Mouse (Mus musculus): ENCODE results near the gene Parp1. TPM values are rescaled to one million over a fixed set of nuclear protein-coding genes. Genes with fewer than 3 reads are reported as not detected.
"Not testable (repeated sequence)": the region's sequence is repeated elsewhere in the genome, so short reads cannot be mapped to it uniquely, and the experiment has no call there.

The Parp1 gene
- polyA plus RNA-seq, 1 experiment from 2014 or later, result 159 TPM

GRCm38 (mm10) chr1:180568248-180568647 lies 476 bp upstream of the Parp1 start:
- ATAC-seq (replicated peaks; ENCODE audit: low FRiP score), result peak; percentile 27; the same call in 1 of the 2 replicates
- Histone ChIP-seq H3K4me2 (peak overlapping the region; percentile 77), H3K27me3 (no peaks in the 10 kb centered on the region), H3K9ac (peak overlapping the region; percentile 82; the same call in 1 of the 2 replicates), H3K4me3 (replicated peaks) (peak overlapping the region; percentile 94), H3K27ac (peak overlapping the region; percentile 58; the same call in 1 of the 2 replicates), H3K36me3 (peaks cover 16% of the 10 kb centered on the region; the same call in 1 of the 2 replicates), H3K9me3 (replicated peaks) (no peaks in the 10 kb centered on the region), H3K4me1 (peaks cover 25% of the 10 kb centered on the region)
- 31% methylated on average over 7 of the region's 7 CpGs for WGBS

- peaks cover 25% of the 10 kb centered on the region for H3K4me1 ChIP-seq
- peak overlapping the region; percentile 94 for H3K27ac ChIP-seq
- H3K27me3 ChIP-seq, result no peaks in the 10 kb centered on the region
- ATAC-seq (replicated peaks; ENCODE audit: low FRiP score), result no peak
- WGBS, result under 1% methylated on average over 17 of the region's 17 CpGs
- peaks cover 28% of the 10 kb centered on the region for H3K36me3 ChIP-seq
- H3K4me2 ChIP-seq, result peak overlapping the region; percentile 77
- H3K9me3 ChIP-seq (replicated peaks), result no peaks in the 10 kb centered on the region
- peak overlapping the region; percentile 82 for H3K9ac ChIP-seq
- H3K4me3 ChIP-seq (replicated peaks), result peak overlapping the region; percentile 94
Measured at GRCm38 (mm10) chr1:180569453-180569852, 729 bp downstream of the Parp1 start.

- H3K4me1 ChIP-seq, result peaks cover 25% of the 10 kb centered on the region
- H3K27ac ChIP-seq, result no peak overlapping the region
- H3K4me3 ChIP-seq (replicated peaks), result peak overlapping the region; percentile 94
- H3K9ac ChIP-seq, result peak overlapping the region; percentile 82
- H3K4me2 ChIP-seq, result peak overlapping the region; percentile 77
- H3K9me3 ChIP-seq (replicated peaks), result no peaks in the 10 kb centered on the region
- H3K27me3 ChIP-seq, result no peaks in the 10 kb centered on the region
- H3K36me3 ChIP-seq, result peaks cover 31% of the 10 kb centered on the region
- WGBS, result 6% methylated on average over 5 of the region's 5 CpGs
- ATAC-seq (replicated peaks; ENCODE audit: low FRiP score), result no peak
Measured at GRCm38 (mm10) chr1:180570181-180570580, 1.5 kb downstream of the Parp1 start.

GRCm38 (mm10) chr1:180571018-180571589 lies 2.4 kb downstream of the Parp1 start:
- Histone ChIP-seq H3K27ac (no peak overlapping the region), H3K36me3 (peaks cover 39% of the 10 kb centered on the region), H3K27me3 (no peaks in the 10 kb centered on the region), H3K4me3 (replicated peaks) (0 out of 2 replicates have a peak overlapping the region, but pooled peaks have one; percentile 94), H3K4me2 (peak overlapping the region; percentile 77), H3K9me3 (replicated peaks) (no peaks in the 10 kb centered on the region), H3K9ac (no peak overlapping the region), H3K4me1 (peaks cover 25% of the 10 kb centered on the region)
- 63% methylated on average over 8 of the region's 8 CpGs for WGBS
- ATAC-seq (replicated peaks; ENCODE audit: low FRiP score), result no peak

GRCm38 (mm10) chr1:180571721-180572120 lies 3.0 kb downstream of the Parp1 start:
- not testable (repeated sequence) for H3K4me3 ChIP-seq (replicated peaks); H3K9ac ChIP-seq; H3K4me2 ChIP-seq; H3K27ac ChIP-seq; ATAC-seq (replicated peaks; ENCODE audit: low FRiP score); H3K9me3 ChIP-seq (replicated peaks); H3K27me3 ChIP-seq
- WGBS, result 84% methylated on average over 6 of the region's 6 CpGs
- peaks cover 25% of the 10 kb centered on the region for H3K4me1 ChIP-seq
- H3K36me3 ChIP-seq, result peaks cover 45% of the 10 kb centered on the region

- Histone ChIP-seq H3K27me3 (no peaks in the 10 kb centered on the region), H3K9ac (no peak overlapping the region), H3K4me2 (no peak overlapping the region), H3K4me1 (peaks cover 25% of the 10 kb centered on the region), H3K9me3 (replicated peaks) (no peaks in the 10 kb centered on the region), H3K36me3 (peaks cover 50% of the 10 kb centered on the region), H3K27ac (no peak overlapping the region), H3K4me3 (replicated peaks) (no peak overlapping the region)
- no peak for ATAC-seq (replicated peaks; ENCODE audit: low FRiP score)
- WGBS, result 88% methylated on average over 9 of the region's 9 CpGs
Measured at GRCm38 (mm10) chr1:180572154-180572553, 3.4 kb downstream of the Parp1 start.

GRCm38 (mm10) chr1:180576524-180576923 lies 7.8 kb downstream of the Parp1 start:
- Histone ChIP-seq H3K27ac (no peak overlapping the region), H3K4me3 (replicated peaks) (no peak overlapping the region), H3K9ac (no peak overlapping the region), H3K4me1 (peaks cover 3% of the 10 kb centered on the region; the same call in 1 of the 2 replicates), H3K4me2 (no peak overlapping the region), H3K9me3 (replicated peaks) (no peaks in the 10 kb centered on the region), H3K27me3 (no peaks in the 10 kb centered on the region), H3K36me3 (peaks cover 93% of the 10 kb centered on the region)
- WGBS, result 82% methylated on average over 3 of the region's 3 CpGs
- no peak for ATAC-seq (replicated peaks; ENCODE audit: low FRiP score)

- Histone ChIP-seq H3K36me3 (peaks cover 95% of the 10 kb centered on the region), H3K9ac (no peak overlapping the region), H3K9me3 (replicated peaks) (no peaks in the 10 kb centered on the region), H3K4me2 (no peak overlapping the region), H3K27ac (no peak overlapping the region), H3K4me3 (replicated peaks) (no peak overlapping the region), H3K27me3 (no peaks in the 10 kb centered on the region), H3K4me1 (no peaks in the 10 kb centered on the region)
- 81% methylated on average over 4 of the region's 4 CpGs for WGBS
- ATAC-seq (replicated peaks; ENCODE audit: low FRiP score), result no peak
Measured at GRCm38 (mm10) chr1:180577837-180578236, 9.1 kb downstream of the Parp1 start.

GRCm38 (mm10) chr1:180587792-180588442 lies 19.2 kb downstream of the Parp1 start:
- Histone ChIP-seq H3K27me3 (no peaks in the 10 kb centered on the region), H3K9ac (no peak overlapping the region), H3K4me2 (no peak overlapping the region), H3K36me3 (peaks cover 99% of the 10 kb centered on the region), H3K27ac (no peak overlapping the region), H3K9me3 (replicated peaks) (no peaks in the 10 kb centered on the region), H3K4me1 (no peaks in the 10 kb centered on the region), H3K4me3 (replicated peaks) (no peak overlapping the region)
- 93% methylated on average over 17 of the region's 17 CpGs for WGBS
- no peak for ATAC-seq (replicated peaks; ENCODE audit: low FRiP score)

- H3K36me3 ChIP-seq, result peaks cover 89% of the 10 kb centered on the region
- H3K27ac ChIP-seq, result no peak overlapping the region
- no peak for ATAC-seq (replicated peaks; ENCODE audit: low FRiP score)
- no peak overlapping the region for H3K9ac ChIP-seq
- H3K27me3 ChIP-seq, result no peaks in the 10 kb centered on the region
- no peak overlapping the region for H3K4me2 ChIP-seq
- no peaks in the 10 kb centered on the region for H3K4me1 ChIP-seq
- H3K9me3 ChIP-seq (replicated peaks), result no peaks in the 10 kb centered on the region
- H3K4me3 ChIP-seq (replicated peaks), result no peak overlapping the region
- 90% methylated on average over 6 of the region's 6 CpGs for WGBS
Measured at GRCm38 (mm10) chr1:180600578-180600977, 31.9 kb downstream of the Parp1 start.

GRCm38 (mm10) chr1:180601806-180602205 lies 33.1 kb downstream of the Parp1 start:
- no peak overlapping the region for H3K4me2 ChIP-seq
- WGBS, result 89% methylated on average over 6 of the region's 6 CpGs
- no peak overlapping the region for H3K27ac ChIP-seq
- no peak overlapping the region for H3K9ac ChIP-seq
- no peaks in the 10 kb centered on the region for H3K27me3 ChIP-seq
- H3K4me3 ChIP-seq (replicated peaks), result no peak overlapping the region
- no peak for ATAC-seq (replicated peaks; ENCODE audit: low FRiP score)
- H3K36me3 ChIP-seq, result peaks cover 77% of the 10 kb centered on the region
- no peaks in the 10 kb centered on the region for H3K9me3 ChIP-seq (replicated peaks)
- H3K4me1 ChIP-seq, result no peaks in the 10 kb centered on the region

- Histone ChIP-seq H3K36me3 (peaks cover 49% of the 10 kb centered on the region), H3K4me1 (no peaks in the 10 kb centered on the region), H3K27me3 (no peaks in the 10 kb centered on the region), H3K4me2 (no peak overlapping the region), H3K9ac (no peak overlapping the region), H3K9me3 (replicated peaks) (no peaks in the 10 kb centered on the region), H3K27ac (no peak overlapping the region), H3K4me3 (replicated peaks) (no peak overlapping the region)
- ATAC-seq (replicated peaks; ENCODE audit: low FRiP score), result no peak
- 68% methylated on average over 4 of the region's 4 CpGs for WGBS
Measured at GRCm38 (mm10) chr1:180604579-180604978, 35.9 kb downstream of the Parp1 start.
